28 mouse cellular contexts compared by ENCODE assay signal in the genomic region with DNA sequence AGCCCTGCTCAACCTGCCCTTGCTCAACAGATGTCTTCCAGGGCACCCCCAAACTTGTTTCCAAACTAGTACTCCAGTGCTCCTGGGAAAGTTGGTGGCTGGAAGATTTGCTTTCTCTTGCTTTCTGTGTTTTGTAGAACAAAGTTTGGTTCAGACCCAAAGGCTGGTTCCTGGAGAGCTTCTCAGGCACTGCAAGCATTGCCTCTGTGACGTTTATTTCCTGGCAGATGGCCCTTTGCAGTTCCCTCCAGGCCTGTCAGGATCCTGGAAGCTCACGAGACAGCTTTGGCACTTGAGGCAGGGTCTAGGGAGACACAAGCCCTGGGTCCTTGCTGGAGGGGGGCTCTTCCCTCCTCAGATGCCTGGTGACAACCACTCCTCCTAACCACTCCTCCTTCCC. TPM values are rescaled to one million over a fixed set of nuclear protein-coding genes. Genes with fewer than 3 reads are reported as not detected.
DNase-seq lines count a peak whose midpoint lies in the region; ATAC-seq and TF ChIP-seq lines count a peak whose summit lies in the region.
"Had no signal": no experiment of that assay in that cellular context is flagged by ENCODE, and none has a peak within 500 bp of the region (broad histone marks: within the 10 kb centered on the region; RNA-seq: fewer than 3 reads in every experiment).

No protein-coding gene starts in this region.

- no peaks in the 10 kb centered on the region for H3K36me3 ChIP-seq in forebrain, embryonic 14.5 days (ENCODE audit: control insufficient read depth, insufficient read depth, low read length)
- H3K36me3 ChIP-seq in forebrain, embryonic 11.5 days (ENCODE audit: control insufficient read depth, insufficient read depth, low read length), result no peaks in the 10 kb centered on the region
- H3K36me3 ChIP-seq in heart, postnatal 0 days (replicated peaks; ENCODE audit: control insufficient read depth, insufficient read depth, low read length), result no peaks in the 10 kb centered on the region
- H3K36me3 ChIP-seq: heart, embryonic 13.5 days; hindbrain, embryonic 12.5 days; liver, embryonic 12.5 days had no signal

- H3K27ac ChIP-seq in forebrain, embryonic 14.5 days (ENCODE audit: low read depth, low read length), result no peak overlapping the region
- H3K27ac ChIP-seq in forebrain, embryonic 11.5 days (ENCODE audit: low read depth, low read length), result no peak overlapping the region
- 0 out of 2 replicates have a peak overlapping the region, but pooled peaks have one; percentile 9 for H3K27ac ChIP-seq in heart, postnatal 0 days (ENCODE audit: low read depth)
- H3K27ac ChIP-seq: heart, embryonic 13.5 days; hindbrain, embryonic 12.5 days; left cerebral cortex, adult 2 months; liver, embryonic 12.5 days had no signal

- H3K4me1 ChIP-seq in forebrain, embryonic 14.5 days (ENCODE audit: control insufficient read depth, insufficient read depth, low read length), result no peaks in the 10 kb centered on the region
- H3K4me1 ChIP-seq in forebrain, embryonic 11.5 days (replicated peaks; ENCODE audit: control insufficient read depth, insufficient read depth, low read length), result no peaks in the 10 kb centered on the region
- no peaks in the 10 kb centered on the region for H3K4me1 ChIP-seq in heart, postnatal 0 days (ENCODE audit: control insufficient read depth, insufficient read depth)
- H3K4me1 ChIP-seq: heart, embryonic 13.5 days; hindbrain, embryonic 12.5 days; liver, embryonic 12.5 days had no signal

- H3K9ac ChIP-seq in forebrain, embryonic 14.5 days (ENCODE audit: low read length), result no peak overlapping the region
- no peak overlapping the region for H3K9ac ChIP-seq in forebrain, embryonic 11.5 days (ENCODE audit: low read length)
- H3K9ac ChIP-seq in heart, postnatal 0 days (replicated peaks; ENCODE audit: low read depth, low read length), result no peak overlapping the region
- H3K9ac ChIP-seq: forebrain, postnatal 0 days; heart, embryonic 13.5 days; hindbrain, embryonic 12.5 days; liver, embryonic 12.5 days; lung, embryonic 14.5 days had no signal

- H3K9me3 ChIP-seq in forebrain, embryonic 14.5 days (replicated peaks; ENCODE audit: control insufficient read depth, low read length), result no peaks in the 10 kb centered on the region
- H3K9me3 ChIP-seq in forebrain, embryonic 11.5 days (ENCODE audit: control insufficient read depth, low read length), result no peaks in the 10 kb centered on the region
- H3K9me3 ChIP-seq in heart, postnatal 0 days (replicated peaks; ENCODE audit: control insufficient read depth, low read length), result no peaks in the 10 kb centered on the region
- H3K9me3 ChIP-seq: heart, embryonic 13.5 days; hindbrain, embryonic 12.5 days; liver, embryonic 12.5 days had no signal

- no peaks in the 10 kb centered on the region for H3K27me3 ChIP-seq in forebrain, embryonic 14.5 days (replicated peaks; ENCODE audit: control insufficient read depth, insufficient read depth, low read length)
- H3K27me3 ChIP-seq in forebrain, embryonic 11.5 days (ENCODE audit: control insufficient read depth, insufficient read depth, low read length), result no peaks in the 10 kb centered on the region
- no peaks in the 10 kb centered on the region for H3K27me3 ChIP-seq in heart, postnatal 0 days (ENCODE audit: control insufficient read depth, insufficient read depth, low read length)
- H3K27me3 ChIP-seq: CH12.LX had no signal

- TF ChIP-seq EP300 in heart, postnatal 0 days (IDR thresholded peaks at IDR 0.05; ENCODE audit: low read depth), result no peak

- DNase-seq in forebrain, embryonic 14.5 days (ENCODE audit: low spot score), result peak; percentile 10
- DNase-seq in forebrain, embryonic 11.5 days (ENCODE audit: low spot score), result no peak
- no peak for DNase-seq in heart, postnatal 0 days (ENCODE audit: low spot score)
- no peak for DNase-seq in heart, adult 11 months
- peak; percentile 16 for DNase-seq in brain, adult 2 months (ENCODE audit: low read depth, low spot score)
- DNase-seq in fibroblast of lung, adult 2 months (ENCODE audit: low read depth), result peak; percentile 54
- no peak for DNase-seq in frontal cortex, postnatal 36 days (ENCODE audit: low spot score in 2 of 2)
- DNase-seq in liver, result no peak
- DNase-seq: cerebellum, adult 11 months; embryo, embryonic 11 days; forebrain, postnatal 0 days; kidney, adult 9 months; kidney, postnatal 25 days; layer of hippocampus, adult 9-11 months; left cerebral cortex, postnatal 4 days; lung, embryonic 14.5 days; lung, postnatal 4 days; thymus, postnatal 14 days had no signal

- WGBS in forebrain, embryonic 14.5 days, result 52% methylated on average over 2 of the region's 2 CpGs
- 56% methylated on average over 2 of the region's 2 CpGs for WGBS in forebrain, embryonic 11.5 days
- WGBS in heart, postnatal 0 days, result 27% methylated on average over 2 of the region's 2 CpGs

- TF ChIP-seq CTCF in heart, postnatal 0 days (IDR thresholded peaks at IDR 0.05; ENCODE audit: low read depth), result no peak

- ATAC-seq in forebrain, embryonic 14.5 days, result no peak
- ATAC-seq in forebrain, embryonic 11.5 days (replicated peaks; ENCODE audit: low FRiP score), result no peak
- no peak for ATAC-seq in heart, postnatal 0 days (ENCODE audit: insufficient read depth, low read depth)
- ATAC-seq: forebrain, postnatal 0 days; liver, embryonic 12.5 days had no signal

- no peak overlapping the region for H3K4me2 ChIP-seq in forebrain, embryonic 14.5 days (ENCODE audit: low read length)
- H3K4me2 ChIP-seq in forebrain, embryonic 11.5 days (ENCODE audit: low read depth, low read length, severe bottlenecking), result no peak overlapping the region
- no peak overlapping the region for H3K4me2 ChIP-seq in heart, postnatal 0 days (ENCODE audit: low read depth, low read length)
- H3K4me2 ChIP-seq: heart, embryonic 13.5 days; hindbrain, embryonic 12.5 days; liver, embryonic 12.5 days; lung, embryonic 14.5 days had no signal

- H3K4me3 ChIP-seq in forebrain, embryonic 14.5 days (ENCODE audit: low read depth, low read length), result no peak overlapping the region
- H3K4me3 ChIP-seq in forebrain, embryonic 11.5 days (ENCODE audit: low read depth, low read length), result no peak overlapping the region
- H3K4me3 ChIP-seq in heart, postnatal 0 days (ENCODE audit: low read depth, low read length), result no peak overlapping the region
- H3K4me3 ChIP-seq: heart, embryonic 13.5 days; hindbrain, embryonic 12.5 days; left cerebral cortex, adult 2 months; liver, embryonic 12.5 days had no signal

RNA-seq across cellular contexts. Expression of a gene that starts 14.2 kb away (rescaled TPM):
- not detected in 2 replicates for polyA plus RNA-seq in forebrain, embryonic 14.5 days (2014; fragmentation: Nextera tagmentation; extraction: Ambion mirVana)
- polyA plus RNA-seq in forebrain, embryonic 11.5 days (2014; fragmentation: Nextera tagmentation; extraction: Ambion mirVana), result not detected in 2 replicates
- not detected in 2 replicates for total RNA-seq in heart, postnatal 0 days (2014; rRNA removed; ENCODE audit: low replicate concordance)
- not detected in 2 replicates for polyA plus RNA-seq in heart, postnatal 0 days (2015; fragmentation: Nextera tagmentation; extraction: Ambion mirVana)
- total RNA-seq: adrenal gland, adult 18-20 months; CH12.LX; forebrain, postnatal 0 days; gastrocnemius, adult 8-10 months; left cerebral cortex, adult 2 months; MEL had no signal
- polyA plus RNA-seq: forebrain, postnatal 0 days; heart, embryonic 13.5 days; hindbrain, embryonic 12.5 days; intestine, embryonic 14.5 days; neural tube, embryonic 11.5 days had no signal

RNA-seq across cellular contexts. Expression of a gene that starts 30.6 kb away (rescaled TPM):
- 3.9 and 4.2 TPM in 2 replicates for polyA plus RNA-seq in forebrain, embryonic 14.5 days (2014; fragmentation: Nextera tagmentation; extraction: Ambion mirVana)
- polyA plus RNA-seq in forebrain, embryonic 11.5 days (2014; fragmentation: Nextera tagmentation; extraction: Ambion mirVana), result 10.2 and 10.5 TPM in 2 replicates
- total RNA-seq in heart, postnatal 0 days (2014; rRNA removed; ENCODE audit: low replicate concordance), result 15.9 and 26.5 TPM in 2 replicates
- polyA plus RNA-seq in heart, postnatal 0 days (2015; fragmentation: Nextera tagmentation; extraction: Ambion mirVana), result 23.8 and 32.6 TPM in 2 replicates

RNA-seq across cellular contexts. Expression of a gene that starts 45.1 kb away (rescaled TPM):
- 8.4 and 9.2 TPM in 2 replicates for polyA plus RNA-seq in forebrain, embryonic 14.5 days (2014; fragmentation: Nextera tagmentation; extraction: Ambion mirVana)
- polyA plus RNA-seq in forebrain, embryonic 11.5 days (2014; fragmentation: Nextera tagmentation; extraction: Ambion mirVana), result 12.3 and 19.2 TPM in 2 replicates
- 13.4 and 18.0 TPM in 2 replicates for total RNA-seq in heart, postnatal 0 days (2014; rRNA removed; ENCODE audit: low replicate concordance)
- 11.1 and 12.2 TPM in 2 replicates for polyA plus RNA-seq in heart, postnatal 0 days (2015; fragmentation: Nextera tagmentation; extraction: Ambion mirVana)

Comparison
In these comparisons a context has a peak if more than half of its experiments do, and no peak if none do; other contexts are left out.
1. DNase-seq: peak in forebrain, embryonic 14.5 days (single experiment), brain, adult 2 months (single experiment) and fibroblast of lung, adult 2 months (single experiment); none in forebrain, embryonic 11.5 days (single experiment), heart, postnatal 0 days (single experiment), heart, adult 11 months (single experiment), frontal cortex, postnatal 36 days (0 of 2) and liver (single experiment).